Mouse (Mus musculus) kidney, adult 2 months (tissue): Measurements from ENCODE around the gene Aars2.

ENCODE experiments used
- CTCF ChIP-seq: fragments of 200-500 bp; conservative IDR thresholded peaks from 2 replicates; pipeline ENCODE4 v1.5.1; 2011; ENCODE audit warnings: low read depth, mild to moderate bottlenecking, control low read depth, low read length, moderate library complexity, mixed read lengths; ENCODE audit not compliant: insufficient read depth, insufficient read length
- POLR2A ChIP-seq: fragments of 200-500 bp; IDR thresholded peaks from one replicate; pipeline ENCODE4 v1.6.1; 2011; ENCODE audit warnings: low read depth, low read length, control low read depth

DNA sequence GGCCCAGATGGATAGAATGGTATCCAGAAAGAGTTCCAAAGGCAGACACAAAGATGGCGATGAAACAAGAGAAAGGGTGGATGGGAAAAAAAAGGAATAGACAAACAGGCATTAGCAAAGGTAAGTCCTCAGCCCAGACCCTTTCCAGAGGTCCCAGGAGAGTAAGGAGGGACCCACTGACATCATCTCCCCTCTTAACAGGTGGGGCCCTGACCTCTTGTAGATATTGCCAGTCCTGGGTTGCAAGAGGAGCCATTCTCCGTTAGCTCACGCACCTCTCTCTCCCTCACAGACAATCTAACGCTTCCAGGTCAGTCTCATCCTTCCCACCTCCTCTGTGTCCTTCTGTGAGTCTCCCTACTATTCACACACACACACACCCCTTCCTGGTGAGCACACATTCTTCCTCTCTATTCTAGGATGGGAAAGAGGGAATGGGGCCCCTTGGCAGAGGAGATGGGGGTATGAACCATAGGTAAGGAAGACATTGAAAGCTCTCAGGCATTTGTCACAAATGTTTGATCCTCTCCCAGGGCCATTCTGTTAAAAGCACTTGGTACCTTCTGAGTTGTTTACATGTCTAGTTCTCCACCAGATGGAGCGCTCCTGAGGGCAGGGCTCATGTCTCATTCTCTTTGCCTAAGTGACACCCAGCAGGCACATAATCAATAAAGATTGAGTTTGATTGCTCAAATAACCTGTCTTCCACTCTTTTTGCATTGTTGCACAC is 41.0 kb downstream of the Aars2 start:
- TF ChIP-seq CTCF (no peak), POLR2A (no peak)
